In the genomic region with DNA sequence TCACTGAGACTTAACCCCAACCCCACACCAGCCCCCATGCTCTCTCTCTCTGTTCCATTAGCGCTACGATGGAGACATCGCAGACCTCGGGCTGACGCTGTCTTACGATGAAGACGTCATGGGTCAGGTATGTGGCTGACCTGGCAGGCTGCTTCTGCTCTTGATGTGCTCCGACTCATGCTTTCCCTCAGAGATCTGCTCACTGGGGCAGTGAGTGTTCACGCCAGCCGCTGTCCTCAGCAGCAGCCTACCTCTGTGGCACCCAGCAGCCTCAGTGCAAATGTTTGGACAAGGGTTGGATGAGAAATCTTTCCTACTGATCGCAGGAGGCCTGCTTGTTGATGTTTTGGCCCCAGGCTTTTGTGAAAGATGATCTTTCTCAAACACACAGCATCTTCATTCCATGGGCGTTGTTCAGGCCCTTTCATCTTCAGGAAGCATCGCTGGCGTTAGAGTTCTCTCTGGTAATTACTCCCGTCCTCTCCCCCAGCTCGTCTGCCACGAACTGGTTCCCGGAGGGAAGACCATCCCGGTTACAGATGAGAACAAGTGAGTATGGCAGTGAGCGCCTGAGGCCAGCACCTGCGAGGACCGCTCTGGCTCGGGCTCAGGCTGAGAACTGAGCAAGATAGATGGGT, we compare ENCODE assay signal across 13 mouse cellular contexts. TPM values are rescaled to one million over a fixed set of nuclear protein-coding genes. Genes with fewer than 3 reads are reported as not detected.
DNase-seq lines count a peak whose midpoint lies in the region; ATAC-seq lines count a peak whose summit lies in the region.
"Had no signal": no experiment of that assay in that cellular context is flagged by ENCODE, and none has a peak within 500 bp of the region (broad histone marks: within the 10 kb centered on the region; RNA-seq: fewer than 3 reads in every experiment).

No protein-coding gene starts in this region.

- no peak for ATAC-seq in heart, embryonic 11.5 days (replicated peaks; ENCODE audit: insufficient number of reproducible peaks, low FRiP score, low TSS enrichment)
- no peak for ATAC-seq in embryonic facial prominence, embryonic 12.5 days (ENCODE audit: insufficient number of reproducible peaks, insufficient read depth, low FRiP score, low TSS enrichment)
- ATAC-seq: liver, embryonic 12.5 days had no signal

- DNase-seq in heart, adult 9 months (ENCODE audit: low spot score in 2 of 2): no peak
- DNase-seq in MN1 (ENCODE audit: low spot score): peak; percentile 36
- DNase-seq in lung, postnatal 10 days: peak; percentile 45
- DNase-seq in adrenal gland, postnatal 25 days: no peak
- no peak for DNase-seq in right cerebral cortex, adult 18-20 months
- DNase-seq in testis, postnatal 10 days (ENCODE audit: low spot score): no peak
- DNase-seq: cerebellum, adult 18-20 months had no signal

- peaks cover 65% of the 10 kb centered on the region for H3K36me3 ChIP-seq in heart, embryonic 11.5 days (ENCODE audit: control insufficient read depth, insufficient read depth, low read length)
- H3K36me3 ChIP-seq in embryonic facial prominence, embryonic 12.5 days: peaks cover 99% of the 10 kb centered on the region

- H3K4me1 ChIP-seq in heart, embryonic 11.5 days (ENCODE audit: control insufficient read depth, insufficient read depth, low read length): peaks cover 20% of the 10 kb centered on the region
- H3K4me1 ChIP-seq in embryonic facial prominence, embryonic 12.5 days: no peaks in the 10 kb centered on the region
- H3K4me1 ChIP-seq: hindbrain, embryonic 12.5 days; neural tube, embryonic 12.5 days had no signal

- no peak overlapping the region for H3K4me3 ChIP-seq in heart, embryonic 11.5 days (ENCODE audit: low read depth, low read length)
- no peak overlapping the region for H3K4me3 ChIP-seq in embryonic facial prominence, embryonic 12.5 days
- H3K4me3 ChIP-seq: hindbrain, embryonic 12.5 days; liver, embryonic 12.5 days; megakaryocyte, embryonic 14.5 days; neural tube, embryonic 12.5 days had no signal

- H3K27ac ChIP-seq in heart, embryonic 11.5 days (ENCODE audit: low read depth, low read length): peak overlapping the region; percentile 57
- H3K27ac ChIP-seq in embryonic facial prominence, embryonic 12.5 days: 0 out of 2 replicates have a peak overlapping the region, but pooled peaks have one; percentile 6
- H3K27ac ChIP-seq: hindbrain, embryonic 12.5 days; neural tube, embryonic 12.5 days had no signal

- no peak overlapping the region for H3K4me2 ChIP-seq in heart, embryonic 11.5 days
- H3K4me2 ChIP-seq in embryonic facial prominence, embryonic 12.5 days (replicated peaks): no peak overlapping the region
- H3K4me2 ChIP-seq: hindbrain, embryonic 12.5 days; liver, embryonic 12.5 days; neural tube, embryonic 12.5 days had no signal

- H3K27me3 ChIP-seq in heart, embryonic 11.5 days (ENCODE audit: control insufficient read depth, insufficient read depth, low read length): no peaks in the 10 kb centered on the region
- H3K27me3 ChIP-seq in embryonic facial prominence, embryonic 12.5 days: no peaks in the 10 kb centered on the region
- H3K27me3 ChIP-seq: hindbrain, embryonic 12.5 days; liver, embryonic 12.5 days; megakaryocyte, embryonic 14.5 days; neural tube, embryonic 12.5 days had no signal

- no peak overlapping the region for H3K9ac ChIP-seq in heart, embryonic 11.5 days (ENCODE audit: low read depth, low read length)
- no peak overlapping the region for H3K9ac ChIP-seq in embryonic facial prominence, embryonic 12.5 days
- H3K9ac ChIP-seq: hindbrain, embryonic 12.5 days; liver, embryonic 12.5 days; neural tube, embryonic 12.5 days had no signal

- no peaks in the 10 kb centered on the region for H3K9me3 ChIP-seq in heart, embryonic 11.5 days (replicated peaks; ENCODE audit: control insufficient read depth, low read length)
- no peaks in the 10 kb centered on the region for H3K9me3 ChIP-seq in embryonic facial prominence, embryonic 12.5 days
- H3K9me3 ChIP-seq: hindbrain, embryonic 12.5 days; liver, embryonic 12.5 days; megakaryocyte, embryonic 14.5 days; neural tube, embryonic 12.5 days had no signal

- WGBS in heart, embryonic 11.5 days (ENCODE audit: insufficient replicate concordance): 78% methylated on average over 23 of the region's 23 CpGs
- 65% methylated on average over 23 of the region's 23 CpGs for WGBS in embryonic facial prominence, embryonic 12.5 days

RNA-seq across cellular contexts. Expression of a gene that starts 31.4 kb away (rescaled TPM):
- polyA plus RNA-seq in heart, embryonic 11.5 days (2014; fragmentation: Nextera tagmentation; extraction: Ambion mirVana): 25.4 and 31.5 TPM in 2 replicates
- polyA plus RNA-seq in embryonic facial prominence, embryonic 12.5 days (2016; fragmentation: Nextera tagmentation; extraction: Ambion mirVana): 38.1 and 38.5 TPM in 2 replicates
- 21.6 and 26.5 TPM in 2 replicates for total RNA-seq in adrenal gland, postnatal 25 days (2021)

RNA-seq across cellular contexts. Expression of a gene that starts 31.6 kb away (rescaled TPM):
- polyA plus RNA-seq in heart, embryonic 11.5 days (2014; fragmentation: Nextera tagmentation; extraction: Ambion mirVana): 27.9 and 30.4 TPM in 2 replicates
- 51.7 and 54.0 TPM in 2 replicates for polyA plus RNA-seq in embryonic facial prominence, embryonic 12.5 days (2016; fragmentation: Nextera tagmentation; extraction: Ambion mirVana)
- 39.9 and 43.2 TPM in 2 replicates for total RNA-seq in adrenal gland, postnatal 25 days (2021)

RNA-seq across cellular contexts. Expression of a gene that starts 32.1 kb away (rescaled TPM):
- 43.0 and 54.7 TPM in 2 replicates for polyA plus RNA-seq in heart, embryonic 11.5 days (2014; fragmentation: Nextera tagmentation; extraction: Ambion mirVana)
- 50.4 and 50.7 TPM in 2 replicates for polyA plus RNA-seq in embryonic facial prominence, embryonic 12.5 days (2016; fragmentation: Nextera tagmentation; extraction: Ambion mirVana)
- total RNA-seq in adrenal gland, postnatal 25 days (2021): 68.2 and 75.7 TPM in 2 replicates

RNA-seq across cellular contexts. Expression of a gene that starts 32.2 kb away (rescaled TPM):
- 84.8 and 112 TPM in 2 replicates for polyA plus RNA-seq in heart, embryonic 11.5 days (2014; fragmentation: Nextera tagmentation; extraction: Ambion mirVana)
- 115 TPM in 2 replicates for polyA plus RNA-seq in embryonic facial prominence, embryonic 12.5 days (2016; fragmentation: Nextera tagmentation; extraction: Ambion mirVana)
- 53.3 and 58.5 TPM in 2 replicates for total RNA-seq in adrenal gland, postnatal 25 days (2021)

Comparison
In these comparisons a context has a peak if more than half of its experiments do, and no peak if none do; other contexts are left out.
1. DNase-seq: peak in MN1 (single experiment) and lung, postnatal 10 days (single experiment); none in heart, adult 9 months (0 of 2), adrenal gland, postnatal 25 days (single experiment), right cerebral cortex, adult 18-20 months (single experiment) and testis, postnatal 10 days (single experiment).